Mouse (Mus musculus) embryonic facial prominence, embryonic 13.5 days (tissue): ENCODE results near the gene Agtrap. TPM values are rescaled to one million over a fixed set of nuclear protein-coding genes. Genes with fewer than 3 reads are reported as not detected.
A peak's percentile ranks its signal among the peaks of the same experiment; 100 is the strongest.

Experiments
- ATAC-seq: fragments of 200-750 bp; cut with Nextera tagmentation; 2 replicates; pipeline ENCODE4 v1.8.0; 2017; ENCODE audit warnings: low read depth; ENCODE audit not compliant: insufficient number of reproducible peaks, insufficient read depth, low FRiP score, low TSS enrichment
- H3K27ac ChIP-seq: fragments of 300-500 bp; sonication (generic); 2 replicates; pipeline ENCODE4 v1.5.1; 2015; ENCODE audit warnings: moderate library complexity, mild to moderate bottlenecking, inconsistent platforms
- H3K27me3 ChIP-seq: fragments of 300-500 bp; sonication (generic); 2 replicates; pipeline ENCODE4 v1.6.1; 2015; ENCODE audit warnings: mild to moderate bottlenecking, inconsistent platforms
- H3K36me3 ChIP-seq: fragments of 300-500 bp; sonication (generic); 2 replicates; pipeline ENCODE4 v1.6.1; 2015; ENCODE audit warnings: mild to moderate bottlenecking, inconsistent platforms
- H3K4me1 ChIP-seq: fragments of 300-500 bp; sonication (generic); 2 replicates; pipeline ENCODE4 v1.6.1; 2015; ENCODE audit warnings: inconsistent platforms
- H3K4me2 ChIP-seq: fragments of 300-500 bp; sonication (generic); 2 replicates; pipeline ENCODE4 v1.6.1; 2015; ENCODE audit warnings: moderate library complexity, mild to moderate bottlenecking, inconsistent platforms
- H3K4me3 ChIP-seq: fragments of 300-500 bp; sonication (generic); 2 replicates; pipeline ENCODE4 v1.5.1; 2015; ENCODE audit warnings: mild to moderate bottlenecking, inconsistent platforms
- H3K9ac ChIP-seq: fragments of 300-500 bp; sonication (generic); 2 replicates; pipeline ENCODE4 v1.6.1; 2015; ENCODE audit warnings: mild to moderate bottlenecking, inconsistent platforms
- H3K9me3 ChIP-seq: fragments of 300-500 bp; sonication (generic); 2 replicates; pipeline ENCODE4 v1.6.1; 2016; ENCODE audit warnings: inconsistent platforms
- WGBS: fragments of 180-500 bp; shearing (Covaris S2); methylation state at CpG from one replicate; pipeline ENCODE4 v1.1.7; 2015; ENCODE audit warnings: mixed read lengths; 5-methylcytosine and 5-hydroxymethylcytosine counted together
- polyA plus RNA-seq: library from polyadenylated mRNA; unstranded; fragments of >200 nt; fragmentation: Nextera tagmentation; extraction: Ambion mirVana; gene quantifications from 2 replicates; pipeline ENCODE4 v1.2.1, GENCODE M21; 2015

Agtrap gene
- polyA plus RNA-seq, 1 experiment from 2014 or later = 10.1 TPM

DNA sequence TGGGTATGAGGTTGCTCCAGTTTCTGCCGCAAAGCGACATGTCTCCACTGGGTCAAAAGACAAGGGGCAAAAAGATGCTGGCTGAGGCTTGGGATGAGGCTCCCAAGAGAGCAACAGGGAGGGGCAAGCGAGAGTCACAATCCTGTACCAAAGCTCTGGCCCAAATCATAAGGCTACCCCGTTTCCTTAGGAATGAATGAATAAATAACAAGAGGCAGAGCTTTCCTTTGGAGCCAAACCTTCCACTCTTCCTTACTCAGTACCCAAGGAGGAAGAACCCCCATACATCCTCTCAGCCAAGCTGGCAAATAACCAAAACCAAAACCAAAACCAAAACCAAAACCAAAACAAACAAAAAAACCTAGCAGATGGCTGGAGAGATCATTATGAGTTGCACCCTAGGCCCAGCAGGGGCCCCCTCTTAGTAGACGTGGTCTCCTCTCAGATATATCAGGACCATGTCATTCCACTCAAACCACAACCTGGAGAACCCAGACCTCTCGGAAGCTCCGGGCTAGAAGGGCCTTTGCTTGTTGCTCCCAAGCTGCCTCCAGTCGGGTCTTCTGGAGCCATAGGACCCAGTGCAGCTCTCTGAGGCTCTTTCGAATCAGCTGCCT is 18.1 kb downstream of the Agtrap start:
- H3K9ac ChIP-seq = no peak overlapping the region
- no peaks in the 10 kb centered on the region for H3K9me3 ChIP-seq
- H3K27me3 ChIP-seq = no peaks in the 10 kb centered on the region
- ATAC-seq = no peak
- H3K4me2 ChIP-seq = no peak overlapping the region
- 82% methylated on average over 9 of the region's 9 CpGs for WGBS
- H3K36me3 ChIP-seq = no peaks in the 10 kb centered on the region
- no peak overlapping the region for H3K4me3 ChIP-seq
- H3K4me1 ChIP-seq = 0 out of 2 replicates have a peak, but pooled peaks cover 4% of the 10 kb centered on the region
- H3K27ac ChIP-seq = no peak overlapping the region

DNA sequence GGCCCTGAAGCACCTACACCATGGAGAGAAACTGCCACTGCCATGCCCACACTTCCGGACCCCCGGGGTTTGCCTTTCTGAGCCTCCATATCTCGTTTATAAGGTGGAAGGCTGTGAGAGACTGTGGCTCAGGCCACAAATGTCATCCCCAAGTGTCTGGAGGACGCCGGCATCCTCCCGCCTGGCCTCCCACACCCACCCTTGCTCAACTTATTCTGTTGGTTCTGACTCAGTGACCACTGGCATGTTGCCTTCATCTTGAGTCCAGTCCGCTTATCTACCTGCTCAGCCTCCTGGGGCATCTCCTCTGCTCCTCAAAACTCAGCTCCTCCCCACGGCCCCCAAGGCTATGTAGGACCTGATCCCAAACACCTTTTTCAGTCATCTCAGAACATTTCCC is 20.5 kb downstream of the Agtrap start:
- Histone ChIP-seq H3K9ac (no peak overlapping the region), H3K27ac (no peak overlapping the region), H3K4me2 (no peak overlapping the region), H3K36me3 (no peaks in the 10 kb centered on the region), H3K9me3 (no peaks in the 10 kb centered on the region), H3K27me3 (no peaks in the 10 kb centered on the region), H3K4me1 (0 out of 2 replicates have a peak, but pooled peaks cover 4% of the 10 kb centered on the region), H3K4me3 (no peak overlapping the region)
- 90% methylated on average over 8 of the region's 8 CpGs for WGBS
- ATAC-seq = no peak

GRCm38 (mm10) chr4:148066401-148066744 is 21.5 kb downstream of the Agtrap start:
- no peak for ATAC-seq
- no peaks in the 10 kb centered on the region for H3K36me3 ChIP-seq

DNA sequence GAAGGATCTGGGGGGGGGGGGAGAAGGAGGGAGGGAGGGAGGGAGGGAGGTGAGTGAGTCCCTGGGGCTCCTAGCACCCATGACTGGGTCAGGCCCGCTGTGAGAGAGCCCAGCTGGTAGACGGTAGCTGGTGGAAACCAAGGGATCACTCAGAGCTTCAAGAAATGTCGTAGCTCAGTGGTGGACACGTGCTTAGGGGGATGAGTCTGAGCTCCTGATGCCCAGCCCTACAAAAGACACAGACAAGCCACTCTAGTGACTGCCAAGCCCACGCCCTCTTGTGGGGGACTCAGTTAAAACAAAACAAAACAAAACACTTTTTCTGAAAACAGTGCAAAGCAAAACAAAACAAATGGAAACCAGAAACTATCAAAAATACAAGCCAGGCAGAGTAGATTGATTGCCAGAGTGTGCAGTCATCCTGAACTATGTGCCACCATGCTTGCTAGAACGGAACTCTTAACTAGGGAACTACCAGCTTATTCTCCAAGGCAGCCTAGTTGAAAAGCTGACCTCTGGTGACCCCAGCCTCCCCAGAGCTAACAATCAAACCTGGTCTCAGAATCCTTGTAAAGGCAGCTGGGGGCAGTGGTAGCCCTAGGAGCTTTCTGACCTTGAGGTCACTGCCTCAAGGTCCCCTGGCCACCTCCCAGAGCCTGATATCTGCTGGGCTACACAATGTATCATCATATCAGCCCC is 22.0 kb downstream of the Agtrap start:
- Histone ChIP-seq H3K27me3 (no peaks in the 10 kb centered on the region), H3K9me3 (no peaks in the 10 kb centered on the region), H3K4me1 (0 out of 2 replicates have a peak, but pooled peaks cover 4% of the 10 kb centered on the region), H3K4me3 (no peak overlapping the region), H3K36me3 (no peaks in the 10 kb centered on the region), H3K4me2 (no peak overlapping the region), H3K27ac (no peak overlapping the region), H3K9ac (no peak overlapping the region)
- 39% methylated on average over 6 of the region's 6 CpGs for WGBS
- no peak for ATAC-seq

More at GRCm38 (mm10) chr4:148066401-148066744, 21.5 kb downstream of the Agtrap start:
- WGBS = 60% methylated on average over 9 of the region's 9 CpGs
- Histone ChIP-seq H3K27me3 (no peaks in the 10 kb centered on the region), H3K4me2 (no peak overlapping the region), H3K27ac (no peak overlapping the region), H3K4me3 (no peak overlapping the region), H3K9ac (no peak overlapping the region), H3K4me1 (0 out of 2 replicates have a peak, but pooled peaks cover 4% of the 10 kb centered on the region), H3K9me3 (no peaks in the 10 kb centered on the region)

GRCm38 (mm10) chr4:148061086-148061480 is 26.7 kb downstream of the Agtrap start:
- no peak overlapping the region for H3K27ac ChIP-seq
- no peaks in the 10 kb centered on the region for H3K27me3 ChIP-seq
- H3K36me3 ChIP-seq = peaks cover 29% of the 10 kb centered on the region
- no peak overlapping the region for H3K4me2 ChIP-seq
- H3K9ac ChIP-seq = no peak overlapping the region
- no peak for ATAC-seq
- no peak overlapping the region for H3K4me3 ChIP-seq
- H3K4me1 ChIP-seq = peaks cover 3% of the 10 kb centered on the region; the same call in 1 of the 2 replicates
- H3K9me3 ChIP-seq = no peaks in the 10 kb centered on the region
- 86% methylated on average over 9 of the region's 9 CpGs for WGBS

GRCm38 (mm10) chr4:148060120-148061085 is 27.4 kb downstream of the Agtrap start:
- no peaks in the 10 kb centered on the region for H3K9me3 ChIP-seq
- H3K9ac ChIP-seq = no peak overlapping the region
- peak; percentile 32; the same call in 1 of the 2 replicates for ATAC-seq
- no peak overlapping the region for H3K4me2 ChIP-seq
- no peaks in the 10 kb centered on the region for H3K27me3 ChIP-seq
- WGBS = 53% methylated on average over 13 of the region's 13 CpGs
- no peak overlapping the region for H3K27ac ChIP-seq
- peaks cover 36% of the 10 kb centered on the region for H3K36me3 ChIP-seq
- no peak overlapping the region for H3K4me3 ChIP-seq
- peaks cover 3% of the 10 kb centered on the region; the same call in 1 of the 2 replicates for H3K4me1 ChIP-seq

DNA sequence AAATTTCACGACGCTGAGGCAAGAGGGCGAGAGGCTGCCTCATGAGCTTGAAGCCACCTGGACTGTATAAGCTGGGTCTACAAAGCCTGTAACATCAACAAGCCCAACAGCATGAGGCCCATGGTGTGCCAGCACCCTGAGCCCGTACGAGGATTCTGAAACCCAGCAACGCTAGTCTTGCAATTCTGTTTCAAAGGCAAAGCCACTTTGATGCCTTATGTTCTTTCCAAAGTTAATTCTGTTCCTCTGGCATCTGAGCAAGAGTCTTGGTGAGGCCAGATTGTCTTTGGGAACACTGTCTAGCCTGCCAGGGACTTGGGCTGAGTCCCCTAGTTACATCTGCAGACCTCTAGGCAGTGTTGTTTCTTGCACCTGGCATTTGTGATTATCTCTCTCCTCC is 28.8 kb downstream of the Agtrap start:
- Histone ChIP-seq H3K4me3 (no peak overlapping the region), H3K4me1 (peaks cover 3% of the 10 kb centered on the region; the same call in 1 of the 2 replicates), H3K36me3 (peaks cover 50% of the 10 kb centered on the region), H3K4me2 (no peak overlapping the region), H3K27me3 (no peaks in the 10 kb centered on the region), H3K27ac (no peak overlapping the region), H3K9me3 (no peaks in the 10 kb centered on the region), H3K9ac (no peak overlapping the region)
- 92% methylated on average over 6 of the region's 6 CpGs for WGBS
- ATAC-seq = no peak

DNA sequence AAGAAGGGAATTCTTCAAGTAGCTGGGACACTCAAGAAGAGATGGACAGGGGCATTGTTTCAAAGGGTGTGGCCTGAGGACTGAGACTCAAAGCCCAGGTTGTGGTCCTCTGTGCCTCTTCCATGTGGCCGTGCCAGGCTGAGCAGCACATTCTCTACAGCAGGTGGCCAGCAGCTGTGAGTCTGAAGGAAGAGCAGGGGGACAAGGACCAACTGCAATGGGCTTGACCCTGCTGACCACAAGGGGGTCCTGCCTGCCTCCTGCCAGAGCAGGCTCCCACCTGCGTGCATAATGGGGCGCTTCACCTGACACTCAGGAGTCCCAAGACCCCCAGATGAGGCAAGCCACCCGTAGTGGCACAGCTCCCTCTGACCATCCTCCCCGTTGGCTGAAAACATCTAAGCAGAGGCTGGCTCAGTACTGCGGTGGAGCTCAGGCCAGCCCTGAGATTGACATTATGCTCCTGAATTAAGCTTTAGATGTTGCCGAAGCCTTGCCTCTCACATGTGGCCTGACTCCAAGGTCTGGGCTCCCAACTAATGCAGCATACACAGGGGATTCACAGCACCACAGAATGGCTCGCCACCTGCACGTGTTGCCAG is 29.5 kb downstream of the Agtrap start:
- no peak overlapping the region for H3K4me3 ChIP-seq
- H3K4me2 ChIP-seq = no peak overlapping the region
- WGBS = 89% methylated on average over 9 of the region's 9 CpGs
- H3K4me1 ChIP-seq = peaks cover 3% of the 10 kb centered on the region; the same call in 1 of the 2 replicates
- no peak overlapping the region for H3K9ac ChIP-seq
- no peaks in the 10 kb centered on the region for H3K27me3 ChIP-seq
- no peaks in the 10 kb centered on the region for H3K9me3 ChIP-seq
- peaks cover 56% of the 10 kb centered on the region for H3K36me3 ChIP-seq
- ATAC-seq = no peak
- no peak overlapping the region for H3K27ac ChIP-seq

DNA sequence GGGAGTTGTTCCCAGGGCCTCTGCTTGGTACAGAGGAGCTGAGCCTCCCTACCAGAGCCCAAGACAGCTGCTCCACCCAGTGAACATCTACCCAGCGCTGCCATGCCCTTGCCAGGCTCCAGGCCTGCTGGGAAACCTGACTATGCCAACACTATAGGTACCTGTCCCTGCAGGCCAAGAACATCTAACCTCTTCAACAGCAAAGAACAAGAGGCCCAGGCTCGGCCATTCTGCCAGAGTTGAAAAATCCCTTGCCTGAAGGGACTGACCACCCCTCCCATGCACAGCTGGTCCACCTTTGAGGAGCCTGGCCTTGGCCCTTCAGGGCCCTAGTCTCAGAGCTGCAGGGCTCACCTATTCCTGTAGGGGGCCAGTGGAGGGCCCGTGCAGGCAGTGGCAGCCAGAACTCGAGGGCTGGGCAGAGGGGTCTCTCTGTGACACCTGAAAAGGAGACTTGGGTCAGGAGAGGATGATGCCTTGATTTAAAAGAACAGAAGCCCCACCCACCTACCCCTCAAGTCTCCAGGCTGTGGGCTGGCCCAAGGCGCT is 30.1 kb downstream of the Agtrap start:
- WGBS = 63% methylated on average over 5 of the region's 5 CpGs
- ATAC-seq = no peak
- no peaks in the 10 kb centered on the region for H3K27me3 ChIP-seq
- peaks cover 3% of the 10 kb centered on the region; the same call in 1 of the 2 replicates for H3K4me1 ChIP-seq
- no peak overlapping the region for H3K27ac ChIP-seq
- no peak overlapping the region for H3K4me2 ChIP-seq
- peaks cover 62% of the 10 kb centered on the region for H3K36me3 ChIP-seq
- H3K9ac ChIP-seq = no peak overlapping the region
- no peaks in the 10 kb centered on the region for H3K9me3 ChIP-seq
- no peak overlapping the region for H3K4me3 ChIP-seq

DNA sequence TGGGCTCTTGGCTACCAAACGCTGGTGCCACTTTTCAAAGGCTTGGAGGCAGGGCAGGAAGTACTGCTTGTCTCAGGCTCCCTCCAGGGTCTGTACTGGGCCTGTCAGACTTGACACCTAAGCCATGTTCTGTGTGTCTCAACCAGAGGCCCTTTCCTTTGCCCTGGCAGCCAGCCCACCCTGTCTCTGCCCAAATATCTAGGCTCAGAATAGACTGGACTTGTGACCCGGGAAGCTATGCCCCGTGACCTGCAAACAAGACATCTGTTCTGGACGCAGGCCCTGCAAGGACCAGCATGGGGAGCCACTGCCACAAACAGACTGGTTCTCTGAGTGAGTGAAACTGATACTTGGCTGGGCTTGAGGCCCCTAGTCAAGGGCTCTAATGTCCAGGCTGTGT is 31.0 kb downstream of the Agtrap start:
- no peaks in the 10 kb centered on the region for H3K9me3 ChIP-seq
- H3K4me3 ChIP-seq = no peak overlapping the region
- H3K4me2 ChIP-seq = no peak overlapping the region
- ATAC-seq = no peak
- no peaks in the 10 kb centered on the region for H3K27me3 ChIP-seq
- no peak overlapping the region for H3K9ac ChIP-seq
- H3K27ac ChIP-seq = no peak overlapping the region
- WGBS = 82% methylated on average over 4 of the region's 4 CpGs
- H3K36me3 ChIP-seq = peaks cover 72% of the 10 kb centered on the region
- H3K4me1 ChIP-seq = peaks cover 3% of the 10 kb centered on the region; the same call in 1 of the 2 replicates

GRCm38 (mm10) chr4:148056246-148056645 is 31.6 kb downstream of the Agtrap start:
- Histone ChIP-seq H3K4me1 (peaks cover 3% of the 10 kb centered on the region; the same call in 1 of the 2 replicates), H3K4me2 (no peak overlapping the region), H3K27ac (no peak overlapping the region), H3K27me3 (no peaks in the 10 kb centered on the region), H3K36me3 (peaks cover 77% of the 10 kb centered on the region), H3K4me3 (no peak overlapping the region), H3K9ac (no peak overlapping the region), H3K9me3 (no peaks in the 10 kb centered on the region)
- 85% methylated on average over 7 of the region's 7 CpGs for WGBS
- no peak for ATAC-seq
